Mouse (Mus musculus) right cerebral cortex, adult 2 months (tissue): Measurements from ENCODE around the gene Ptprq.
A peak's percentile ranks its signal among the peaks of the same experiment; 100 is the strongest.

Experiments used
- DNase-seq, 2 experiments: peaks; one replicate each; pipeline ENCODE4 v3.0.0; 2021 to 2022; ENCODE audit warnings: low spot score in 2 of 2

Gene Ptprq

GRCm38 (mm10) chr10:107628104-107628503, 91.7 kb downstream of the Ptprq start:
- DNase-seq = no peak

- no peak for DNase-seq
Measured at GRCm38 (mm10) chr10:107626648-107627047, 93.2 kb downstream of the Ptprq start.

GRCm38 (mm10) chr10:107624211-107624610, 95.6 kb downstream of the Ptprq start:
- DNase-seq = no peak

- no peak for DNase-seq
Measured at GRCm38 (mm10) chr10:107615460-107615859, 104.4 kb downstream of the Ptprq start.

- DNase-seq = no peak
Measured at GRCm38 (mm10) chr10:107601371-107601770, 118.5 kb downstream of the Ptprq start.

- no peak for DNase-seq
Measured at GRCm38 (mm10) chr10:107583360-107583759, 136.5 kb downstream of the Ptprq start.

- no peak for DNase-seq
Measured at GRCm38 (mm10) chr10:107569044-107569443, 150.8 kb downstream of the Ptprq start.

GRCm38 (mm10) chr10:107568261-107568660, 151.6 kb downstream of the Ptprq start:
- DNase-seq = no peak

- no peak for DNase-seq
Measured at GRCm38 (mm10) chr10:107562875-107563274, 157.0 kb downstream of the Ptprq start.

GRCm38 (mm10) chr10:107560881-107561280, 159.0 kb downstream of the Ptprq start:
- no peak for DNase-seq

GRCm38 (mm10) chr10:107543026-107543425, 176.8 kb downstream of the Ptprq start:
- no peak for DNase-seq

- no peak for DNase-seq
Measured at GRCm38 (mm10) chr10:107528758-107529157, 191.1 kb downstream of the Ptprq start.

GRCm38 (mm10) chr10:107519216-107519615, 200.6 kb downstream of the Ptprq start:
- no peak for DNase-seq

GRCm38 (mm10) chr10:107516641-107517040, 203.2 kb downstream of the Ptprq start:
- no peak for DNase-seq

- no peak for DNase-seq
Measured at GRCm38 (mm10) chr10:107514735-107515134, 205.1 kb downstream of the Ptprq start.

- DNase-seq = no peak
Measured at GRCm38 (mm10) chr10:107506397-107506796, 213.5 kb downstream of the Ptprq start.

- DNase-seq = no peak
Measured at GRCm38 (mm10) chr10:107503430-107503829, 216.4 kb downstream of the Ptprq start.

- DNase-seq = no peak
Measured at GRCm38 (mm10) chr10:107502193-107502592, 217.7 kb downstream of the Ptprq start.

- DNase-seq = peak; percentile 42 to 47
Measured at GRCm38 (mm10) chr10:107499656-107500055, 220.2 kb downstream of the Ptprq start.

- DNase-seq = no peak
Measured at GRCm38 (mm10) chr10:107496402-107496801, 223.4 kb downstream of the Ptprq start.

GRCm38 (mm10) chr10:107494568-107494967, 225.3 kb downstream of the Ptprq start, which contains the start of gene Myf6:
TSS of gene Myf6 (minus strand) at chr10:107494737.
- no peak for DNase-seq

GRCm38 (mm10) chr10:107493580-107494474, 226.0 kb downstream of the Ptprq start:
- no peak for DNase-seq

GRCm38 (mm10) chr10:107492867-107493579, 226.8 kb downstream of the Ptprq start:
- DNase-seq = peak; percentile 20 to 25
